Mouse (Mus musculus) CH12F3 (cell line): Measurements from ENCODE around the gene Gm2696.

Experiments
- in situ Hi-C: fragments of 300-500 bp; cut with MboI; formaldehyde crosslinking; loops from 2 replicates; pipeline ENCODE4 v1.14.3; 2020; ENCODE audit warnings: low sequenced_read_pairs

Gm2696 gene

DNA sequence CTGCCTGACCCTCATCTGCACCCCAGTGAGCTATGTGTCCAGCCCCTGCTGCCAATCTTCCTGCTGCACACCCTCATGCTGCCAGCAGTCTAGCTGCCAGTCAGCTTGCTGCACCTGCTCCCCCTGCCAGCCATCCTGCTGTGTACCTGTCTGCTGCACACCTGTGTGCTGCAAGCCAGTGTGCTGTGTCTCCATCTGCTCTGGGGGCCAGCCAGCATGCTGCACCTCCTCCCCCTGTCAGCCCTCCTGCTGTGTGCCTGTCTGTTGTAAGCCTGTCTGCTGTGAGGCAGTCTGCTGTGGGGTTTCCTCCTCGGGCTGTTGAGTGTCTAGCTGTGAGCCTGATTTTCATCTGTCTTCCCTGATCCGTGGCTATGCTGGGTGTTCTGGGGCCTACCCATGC is 32.5 kb downstream of the Gm2696 start:
- in situ Hi-C loops: no loop called here

- in situ Hi-C loops: no loop called here
These were observed 33.1 kb downstream of the Gm2696 start for GRCm38 (mm10) chr10:77847538-77847937.

GRCm38 (mm10) chr10:77852559-77852958 is 38.1 kb downstream of the Gm2696 start, which contains the start of gene Gm10318:
TSS of gene Gm10318 (plus strand) at chr10:77852859.
- in situ Hi-C loops: no loop called here

DNA sequence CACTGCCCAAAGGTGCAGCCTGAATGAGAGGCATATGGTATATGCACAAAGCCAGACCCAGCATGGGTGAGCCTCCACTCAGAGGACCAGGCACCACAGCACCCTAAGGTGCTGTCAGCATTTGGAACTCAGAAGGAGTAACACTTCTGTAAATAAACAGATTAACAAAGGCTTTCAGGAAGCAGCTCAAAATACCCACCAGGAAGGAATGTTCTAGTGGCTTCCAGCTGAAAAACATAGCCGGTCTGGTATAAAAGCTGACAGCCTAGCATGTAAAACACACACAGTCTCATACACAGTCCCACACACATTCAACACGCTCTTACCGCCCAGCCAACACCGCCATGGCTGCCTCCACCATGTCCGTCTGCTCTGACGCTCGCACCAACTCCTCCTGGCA is 47.2 kb downstream of the Gm2696 start, which contains the start of gene Gm3285:
TSS of gene Gm3285 (plus strand) at position 301 of the 400 bp plus-strand sequence.
- in situ Hi-C loops: no loop called here

GRCm38 (mm10) chr10:77864067-77864761 is 49.7 kb downstream of the Gm2696 start:
- in situ Hi-C loops: no loop called here

GRCm38 (mm10) chr10:77864762-77865143 is 50.3 kb downstream of the Gm2696 start:
- in situ Hi-C loops: no loop called here

GRCm38 (mm10) chr10:77867546-77867945 is 53.1 kb downstream of the Gm2696 start:
- in situ Hi-C loops: no loop called here

- in situ Hi-C loops: no loop called here
These were observed 55.2 kb downstream of the Gm2696 start for GRCm38 (mm10) chr10:77869651-77870050.

DNA sequence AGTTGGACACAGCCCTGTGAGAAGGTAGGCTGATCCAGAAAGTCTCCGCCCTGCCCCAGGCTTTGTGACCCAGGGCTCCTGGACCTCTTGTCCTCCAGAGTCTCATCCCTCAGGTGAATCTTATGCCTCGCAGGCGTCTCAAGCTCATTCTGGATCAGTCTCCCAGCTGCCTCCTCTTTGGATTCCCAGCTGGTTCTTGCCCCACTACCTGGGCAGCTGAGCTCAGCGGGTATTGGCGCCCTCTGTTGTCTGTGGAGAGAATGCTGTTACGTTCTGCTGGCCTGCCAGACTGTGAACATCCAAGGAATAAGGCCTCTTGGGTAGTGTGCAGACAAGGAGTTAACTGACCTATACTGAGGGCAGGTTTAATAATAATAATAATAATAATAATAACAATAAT is 64.5 kb downstream of the Gm2696 start:
- in situ Hi-C loops: no loop called here

- in situ Hi-C loops: no loop called here
These were observed 65.8 kb downstream of the Gm2696 start for GRCm38 (mm10) chr10:77880305-77880704.

- in situ Hi-C loops: no loop called here
These were observed 68.1 kb downstream of the Gm2696 start for GRCm38 (mm10) chr10:77882553-77882952.
